Mouse (Mus musculus) liver, embryonic 12.5 days (tissue): ENCODE results near the gene Cacnb2. TPM values are rescaled to one million over a fixed set of nuclear protein-coding genes. Genes with fewer than 3 reads are reported as not detected.
"Not testable (repeated sequence)": the region's sequence is repeated elsewhere in the genome, so short reads cannot be mapped to it uniquely, and the experiment has no call there.

ENCODE experiments used
- ATAC-seq: fragments of 200-750 bp; cut with Nextera tagmentation; 2 replicates; pipeline ENCODE4 v1.8.0; 2017; ENCODE audit warnings: moderate number of reproducible peaks, mild to moderate bottlenecking, moderate library complexity
- H3K27ac ChIP-seq: fragments of 300-500 bp; sonication (generic); 2 replicates; pipeline ENCODE4 v1.5.1; 2016; ENCODE audit warnings: mild to moderate bottlenecking
- H3K27me3 ChIP-seq: fragments of 300-500 bp; sonication (generic); replicated peaks from 2 replicates; pipeline ENCODE4 v1.6.1; 2016; ENCODE audit warnings: mild to moderate bottlenecking, moderate library complexity
- H3K36me3 ChIP-seq: fragments of 300-500 bp; sonication (generic); 2 replicates; pipeline ENCODE4 v1.6.1; 2016; ENCODE audit warnings: mild to moderate bottlenecking, moderate library complexity
- H3K4me1 ChIP-seq: fragments of 300-500 bp; sonication (generic); 2 replicates; pipeline ENCODE4 v1.6.1; 2016
- H3K4me2 ChIP-seq: fragments of 300-500 bp; sonication (generic); 2 replicates; pipeline ENCODE4 v1.6.1; 2016; ENCODE audit warnings: mild to moderate bottlenecking, moderate library complexity
- H3K4me3 ChIP-seq: fragments of 300-500 bp; sonication (generic); 2 replicates; pipeline ENCODE4 v1.5.1; 2016; ENCODE audit warnings: mild to moderate bottlenecking, moderate library complexity
- H3K9ac ChIP-seq: fragments of 300-500 bp; sonication (generic); 2 replicates; pipeline ENCODE4 v1.6.1; 2016; ENCODE audit warnings: mild to moderate bottlenecking, moderate library complexity
- H3K9me3 ChIP-seq: fragments of 300-500 bp; sonication (generic); replicated peaks from 2 replicates; pipeline ENCODE4 v1.6.1; 2016; ENCODE audit warnings: mild to moderate bottlenecking, moderate library complexity
- WGBS: fragments of 180-500 bp; shearing (Covaris S2); methylation state at CpG from one replicate; pipeline ENCODE4 v1.1.7; 2016; ENCODE audit not compliant: insufficient replicate concordance; 5-methylcytosine and 5-hydroxymethylcytosine counted together
- polyA plus RNA-seq: library from polyadenylated mRNA; unstranded; fragments of >200 nt; fragmentation: Nextera tagmentation; extraction: Ambion mirVana; gene quantifications from 2 replicates; pipeline ENCODE4 v1.2.1, GENCODE M21; 2016

Gene Cacnb2
- polyA plus RNA-seq, 1 experiment from 2014 or later: 0.39 TPM

DNA sequence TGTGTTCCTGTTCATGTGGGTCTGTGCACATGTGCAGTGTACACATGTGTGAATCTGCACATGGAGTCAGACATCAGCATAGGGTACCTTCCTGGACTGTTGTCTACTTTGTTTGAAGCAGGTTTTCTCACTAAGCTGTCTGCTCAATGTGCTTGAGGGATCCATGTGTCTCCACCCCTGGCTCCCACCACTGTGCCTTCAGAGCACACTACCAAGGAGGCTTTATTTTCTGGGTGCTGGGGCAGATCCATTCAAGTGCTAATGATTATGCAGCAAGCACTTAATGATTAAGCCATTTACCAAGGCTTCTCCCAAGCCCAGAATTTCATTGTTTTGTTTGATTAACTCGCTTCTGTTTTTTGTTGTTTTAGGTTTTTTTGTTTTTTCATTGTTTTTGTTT, 62.3 kb downstream of the Cacnb2 start:
- Histone ChIP-seq H3K9me3 (no peaks in the 10 kb centered on the region), H3K36me3 (no peaks in the 10 kb centered on the region), H3K4me1 (no peaks in the 10 kb centered on the region), H3K4me2 (no peak overlapping the region), H3K4me3 (no peak overlapping the region), H3K27ac (no peak overlapping the region), H3K9ac (no peak overlapping the region), H3K27me3 (no peaks in the 10 kb centered on the region)
- 43% methylated on average over 1 of the region's 1 CpGs for WGBS
- ATAC-seq: no peak

DNA sequence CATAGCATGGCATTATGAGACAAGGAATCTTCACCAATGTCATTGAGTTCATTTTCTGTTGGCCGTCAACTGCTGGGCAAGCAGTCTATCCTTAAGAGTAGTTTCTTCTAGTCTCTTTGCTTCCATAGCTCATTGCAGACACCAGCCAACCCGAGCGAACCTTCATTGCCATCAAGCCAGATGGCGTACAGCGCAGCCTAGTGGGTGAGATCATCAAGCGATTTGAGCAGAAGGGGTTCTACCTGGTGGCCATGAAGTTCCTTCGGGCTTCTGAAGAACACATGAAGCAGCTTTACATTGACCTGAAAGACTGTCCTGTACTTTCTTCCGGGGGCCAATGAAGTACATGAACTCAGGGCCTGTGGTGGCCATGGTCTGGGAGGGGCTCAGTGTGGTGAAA, 69.2 kb downstream of the Cacnb2 start:
- WGBS: 75% methylated on average over 8 of the region's 8 CpGs
- Histone ChIP-seq H3K9ac (no peak overlapping the region), H3K9me3 (no peaks in the 10 kb centered on the region), H3K27me3 (no peaks in the 10 kb centered on the region), H3K36me3 (no peaks in the 10 kb centered on the region), H3K4me3 (no peak overlapping the region), H3K4me2 (no peak overlapping the region), H3K27ac (no peak overlapping the region), H3K4me1 (no peaks in the 10 kb centered on the region)
- no peak for ATAC-seq

DNA sequence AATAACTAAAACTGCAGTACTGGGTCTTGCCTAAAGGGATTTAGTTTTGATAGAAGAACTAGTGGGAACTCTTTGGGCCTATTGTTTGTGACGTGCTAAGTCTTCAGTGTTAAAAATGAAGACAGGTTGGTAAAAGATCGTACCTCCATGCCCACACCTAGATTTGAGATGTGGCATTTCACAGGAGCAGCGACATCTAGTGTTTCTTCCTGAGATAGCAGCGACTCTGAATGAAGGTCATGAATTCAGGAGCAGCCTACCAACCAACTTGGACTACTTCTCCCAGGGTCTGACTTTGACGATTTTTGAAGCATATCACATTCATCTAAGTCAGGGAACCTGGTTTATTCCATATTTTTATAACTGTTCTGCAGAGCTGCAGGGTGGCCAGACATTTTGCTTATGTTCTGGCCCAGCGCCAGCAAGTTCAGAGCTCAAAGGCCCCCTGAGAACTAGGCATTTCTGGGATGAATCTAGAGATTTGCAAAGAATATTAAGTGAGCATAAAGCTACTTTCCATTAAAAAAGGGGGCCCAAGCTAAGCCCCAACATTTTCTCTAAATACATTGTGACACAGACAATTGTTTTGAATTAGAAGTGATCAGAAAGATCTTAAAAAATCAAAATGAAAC, 74.1 kb downstream of the Cacnb2 start:
- ATAC-seq: no peak
- H3K27ac ChIP-seq: no peak overlapping the region
- H3K4me2 ChIP-seq: no peak overlapping the region
- H3K4me3 ChIP-seq: no peak overlapping the region
- no peaks in the 10 kb centered on the region for H3K27me3 ChIP-seq
- H3K4me1 ChIP-seq: no peaks in the 10 kb centered on the region
- 19% methylated on average over 6 of the region's 6 CpGs for WGBS
- no peak overlapping the region for H3K9ac ChIP-seq
- no peaks in the 10 kb centered on the region for H3K36me3 ChIP-seq
- H3K9me3 ChIP-seq: no peaks in the 10 kb centered on the region

DNA sequence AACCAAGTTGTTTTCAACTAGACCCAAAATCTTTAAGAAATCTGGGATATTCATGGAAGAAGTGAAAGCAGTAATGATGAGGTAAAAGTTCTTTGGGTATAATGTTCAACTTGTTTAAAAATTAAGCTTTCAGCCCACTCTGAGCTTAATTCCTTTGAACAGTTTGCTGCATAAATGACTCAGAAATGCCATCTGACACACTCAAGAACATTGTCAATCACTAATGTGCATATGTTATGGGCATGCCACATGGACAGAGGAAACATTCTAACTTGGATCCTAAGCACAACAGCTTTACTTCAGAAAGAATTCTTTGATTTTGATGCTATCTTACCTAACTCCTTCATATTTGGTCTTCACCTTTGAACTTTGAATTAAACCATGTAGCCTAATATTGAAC, 81.3 kb downstream of the Cacnb2 start:
- H3K4me2 ChIP-seq: no peak overlapping the region
- H3K4me1 ChIP-seq: no peaks in the 10 kb centered on the region
- ATAC-seq: no peak
- no peaks in the 10 kb centered on the region for H3K27me3 ChIP-seq
- no peaks in the 10 kb centered on the region for H3K36me3 ChIP-seq
- H3K27ac ChIP-seq: no peak overlapping the region
- H3K9ac ChIP-seq: no peak overlapping the region
- no peaks in the 10 kb centered on the region for H3K9me3 ChIP-seq
- H3K4me3 ChIP-seq: no peak overlapping the region

DNA sequence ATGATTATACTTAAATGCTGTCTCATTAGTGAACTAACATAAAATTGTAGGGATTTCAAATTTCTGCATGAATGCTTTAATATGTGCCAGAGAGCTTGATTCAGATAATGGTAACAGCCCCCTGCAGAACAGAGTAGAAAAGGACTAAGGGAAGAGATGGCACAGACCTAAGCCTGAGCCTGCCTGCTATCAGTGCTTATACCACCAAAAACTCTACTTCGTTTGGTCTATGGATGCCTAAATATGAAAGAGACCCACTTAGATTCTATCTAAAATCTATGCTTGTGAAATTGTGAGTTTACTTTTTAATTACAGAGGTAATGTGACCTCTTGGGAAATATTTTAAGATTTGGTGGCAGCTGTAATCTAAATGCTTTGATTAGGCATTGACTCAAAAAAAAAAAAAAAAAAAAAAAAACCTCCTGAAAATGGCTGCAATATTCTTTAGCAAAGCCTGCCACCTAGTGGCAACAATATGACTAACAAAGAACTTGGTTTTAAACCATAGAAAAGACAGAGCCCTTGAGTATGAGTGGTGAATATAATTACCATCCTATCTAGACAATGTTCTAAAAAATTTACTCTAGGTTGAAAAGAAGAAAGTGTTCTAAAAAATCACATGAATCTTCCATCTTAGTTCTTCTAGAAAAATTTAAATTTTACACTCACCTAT, 100.2 kb downstream of the Cacnb2 start:
- H3K4me2 ChIP-seq: no peak overlapping the region
- ATAC-seq: no peak
- 69% methylated on average over 1 of the region's 1 CpGs for WGBS
- no peaks in the 10 kb centered on the region for H3K9me3 ChIP-seq
- no peak overlapping the region for H3K27ac ChIP-seq
- H3K4me3 ChIP-seq: no peak overlapping the region
- no peaks in the 10 kb centered on the region for H3K4me1 ChIP-seq
- no peaks in the 10 kb centered on the region for H3K36me3 ChIP-seq
- no peaks in the 10 kb centered on the region for H3K27me3 ChIP-seq
- no peak overlapping the region for H3K9ac ChIP-seq

DNA sequence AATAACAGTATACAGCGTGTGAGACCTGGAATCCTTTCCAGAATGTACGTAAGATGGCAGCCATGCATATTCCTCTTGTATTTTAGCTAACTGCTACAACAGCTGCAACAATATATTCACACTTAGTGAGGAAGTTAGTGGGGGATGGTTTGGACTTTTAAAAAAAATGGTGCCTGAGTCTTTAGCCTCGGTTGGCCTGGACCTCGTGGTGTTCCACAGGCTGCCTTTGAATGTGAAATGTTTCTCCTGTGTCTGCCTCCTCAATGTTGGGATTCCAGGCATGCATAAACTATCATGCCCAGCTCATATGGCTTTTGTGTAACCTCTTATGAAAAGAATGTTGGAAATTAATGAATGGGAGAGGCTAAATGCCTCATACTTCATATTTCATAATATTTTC, 100.8 kb downstream of the Cacnb2 start:
- Histone ChIP-seq H3K27me3 (no peaks in the 10 kb centered on the region), H3K4me1 (no peaks in the 10 kb centered on the region), H3K36me3 (no peaks in the 10 kb centered on the region), H3K9ac (no peak overlapping the region), H3K4me2 (no peak overlapping the region), H3K9me3 (no peaks in the 10 kb centered on the region), H3K4me3 (no peak overlapping the region), H3K27ac (no peak overlapping the region)
- ATAC-seq: no peak
- WGBS: 78% methylated on average over 4 of the region's 4 CpGs

DNA sequence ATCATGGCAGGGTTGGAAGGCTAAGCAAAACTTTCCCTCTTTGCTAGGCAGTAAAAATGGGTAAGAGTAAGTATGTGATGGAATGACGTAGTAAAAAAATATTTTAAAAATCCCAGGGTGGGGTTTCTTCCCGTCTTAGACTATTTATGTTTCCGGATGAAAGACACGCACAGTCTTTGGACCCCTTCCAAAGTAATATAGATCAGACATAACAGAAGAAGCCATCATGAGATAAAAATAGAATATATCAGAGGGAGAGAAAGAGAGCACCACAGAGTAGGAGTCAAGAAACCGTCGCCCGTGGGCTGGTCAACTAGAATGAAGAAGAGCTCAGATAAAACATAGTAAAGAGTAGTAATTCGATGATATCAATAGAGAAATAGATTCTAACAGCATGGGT, 107.4 kb downstream of the Cacnb2 start:
- H3K27me3 ChIP-seq: no peaks in the 10 kb centered on the region
- H3K27ac ChIP-seq: no peak overlapping the region
- no peaks in the 10 kb centered on the region for H3K9me3 ChIP-seq
- no peaks in the 10 kb centered on the region for H3K4me1 ChIP-seq
- no peak overlapping the region for H3K4me3 ChIP-seq
- no peaks in the 10 kb centered on the region for H3K36me3 ChIP-seq
- 78% methylated on average over 8 of the region's 8 CpGs for WGBS
- no peak for ATAC-seq
- no peak overlapping the region for H3K9ac ChIP-seq
- H3K4me2 ChIP-seq: no peak overlapping the region

DNA sequence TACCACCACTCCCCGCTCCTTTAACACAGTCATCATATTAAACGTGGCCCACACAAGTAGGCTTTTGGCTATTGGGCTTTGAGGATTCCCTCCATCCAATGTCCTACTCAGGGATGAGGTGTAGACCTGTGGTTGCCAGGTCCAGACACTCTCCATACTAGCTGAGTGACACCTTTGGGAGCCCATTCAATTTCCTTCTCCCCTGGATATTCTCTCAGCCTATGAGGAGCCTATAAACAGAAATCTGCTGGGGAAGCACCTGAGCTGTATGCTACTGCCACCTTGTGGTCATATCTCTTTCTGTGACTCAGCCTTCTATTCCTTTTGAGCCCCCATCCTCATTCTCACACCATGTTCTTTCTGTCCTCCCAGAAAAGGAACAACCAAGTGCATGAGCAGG, 108.9 kb downstream of the Cacnb2 start:
- Histone ChIP-seq H3K27me3 (no peaks in the 10 kb centered on the region), H3K4me3 (no peak overlapping the region), H3K36me3 (no peaks in the 10 kb centered on the region), H3K4me2 (no peak overlapping the region), H3K4me1 (no peaks in the 10 kb centered on the region), H3K9ac (no peak overlapping the region), H3K9me3 (no peaks in the 10 kb centered on the region), H3K27ac (no peak overlapping the region)
- ATAC-seq: 0 out of 2 replicates have a peak, but pooled peaks have one; percentile 15
- WGBS: 71% methylated on average over 2 of the region's 2 CpGs

DNA sequence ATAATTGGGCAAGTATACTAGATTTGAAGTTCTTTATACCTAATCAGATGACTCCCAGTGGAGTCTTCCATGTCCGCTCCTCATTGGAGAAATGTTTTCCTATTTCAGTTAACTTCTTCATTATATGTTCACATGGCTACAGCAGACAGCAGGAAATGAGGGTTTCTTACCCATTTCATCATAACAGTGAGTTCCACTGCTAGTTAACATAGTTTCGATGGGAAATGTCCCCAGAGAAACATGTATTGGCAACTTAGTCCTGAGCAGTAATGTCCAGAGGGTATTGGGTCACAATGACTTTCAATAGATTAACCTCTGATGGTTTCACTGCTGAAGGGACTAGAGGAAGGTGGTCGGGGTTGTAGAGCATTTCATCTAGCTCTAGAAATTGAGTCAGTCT, 110.2 kb downstream of the Cacnb2 start:
- Histone ChIP-seq H3K4me3 (no peak overlapping the region), H3K4me1 (no peaks in the 10 kb centered on the region), H3K27ac (no peak overlapping the region), H3K9me3 (no peaks in the 10 kb centered on the region), H3K9ac (no peak overlapping the region), H3K36me3 (no peaks in the 10 kb centered on the region), H3K4me2 (no peak overlapping the region), H3K27me3 (no peaks in the 10 kb centered on the region)
- ATAC-seq: no peak
- 63% methylated on average over 3 of the region's 3 CpGs for WGBS

DNA sequence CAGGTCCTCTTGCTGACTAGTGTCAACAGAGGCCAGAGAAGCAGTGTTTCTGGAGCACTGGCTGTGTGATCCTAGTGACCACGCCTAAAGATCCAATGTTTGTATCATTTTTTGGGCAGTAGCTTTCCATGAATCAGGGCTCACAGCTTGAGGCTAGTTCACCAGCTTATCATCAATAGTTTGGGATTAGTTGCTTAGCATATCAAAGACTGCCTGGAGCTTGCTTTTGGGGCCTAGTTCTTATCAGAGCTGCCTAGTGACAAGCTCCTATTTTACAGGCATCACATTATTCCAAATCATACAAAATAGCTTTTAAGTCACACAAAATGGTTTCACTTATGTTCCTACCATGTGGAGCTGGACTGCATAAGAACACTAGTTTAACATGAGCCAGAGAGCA, 113.8 kb downstream of the Cacnb2 start:
- Histone ChIP-seq H3K4me2 (no peak overlapping the region), H3K9ac (no peak overlapping the region), H3K27me3 (no peaks in the 10 kb centered on the region), H3K4me3 (no peak overlapping the region), H3K36me3 (no peaks in the 10 kb centered on the region), H3K9me3 (no peaks in the 10 kb centered on the region), H3K27ac (no peak overlapping the region), H3K4me1 (no peaks in the 10 kb centered on the region)
- 58% methylated on average over 1 of the region's 1 CpGs for WGBS
- ATAC-seq: no peak

DNA sequence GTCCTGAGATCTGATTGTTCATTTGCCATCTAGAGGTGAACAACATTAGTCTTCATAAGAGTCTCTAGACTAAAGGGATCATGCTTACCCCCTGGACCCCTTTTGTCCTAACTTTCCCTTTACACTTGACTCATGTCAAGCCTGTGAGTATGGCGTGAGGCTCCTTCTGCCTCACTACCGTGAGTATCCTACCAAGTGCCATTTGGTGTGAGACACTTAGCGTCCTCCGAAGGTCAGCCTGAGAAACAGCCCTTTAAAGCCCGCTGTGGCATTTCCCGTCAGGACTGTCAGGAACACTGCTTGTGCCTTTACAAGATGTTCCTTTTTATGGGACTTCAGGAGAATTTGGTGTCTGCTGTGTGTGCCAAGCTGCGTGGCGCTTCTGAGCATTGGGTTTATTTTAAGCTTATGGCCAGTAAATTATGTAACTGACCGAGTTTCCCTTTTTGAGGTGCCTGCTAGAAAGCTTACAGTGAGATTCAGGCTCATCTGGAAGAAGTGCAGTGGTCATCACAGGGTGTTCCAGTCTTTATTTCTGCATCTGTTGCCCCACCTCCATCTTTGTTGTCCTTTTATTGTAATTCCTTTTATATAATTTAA, 116.3 kb downstream of the Cacnb2 start:
- H3K36me3 ChIP-seq: no peaks in the 10 kb centered on the region
- no peaks in the 10 kb centered on the region for H3K27me3 ChIP-seq

DNA sequence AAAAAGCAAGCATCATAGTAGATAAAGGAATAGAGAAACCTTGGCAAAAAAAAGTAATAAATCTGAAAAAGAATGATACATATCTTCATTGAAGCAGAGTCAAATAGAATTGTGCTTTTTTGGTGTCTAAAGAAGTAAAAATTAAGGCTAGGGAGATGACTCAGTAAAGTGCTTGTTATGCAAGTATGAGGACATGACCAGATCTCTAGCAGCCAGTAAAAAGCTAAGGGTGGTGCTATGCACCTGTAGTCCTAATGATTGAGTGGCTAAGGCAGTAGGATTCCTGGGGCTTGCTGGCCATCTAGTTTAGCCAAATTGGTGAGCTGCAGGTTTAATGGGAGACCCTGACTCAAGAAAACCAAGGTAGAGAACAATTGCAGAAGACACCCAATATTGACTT, 122.5 kb downstream of the Cacnb2 start:
- Histone ChIP-seq H3K4me1 (no peaks in the 10 kb centered on the region), H3K9ac (no peak overlapping the region), H3K4me3 (no peak overlapping the region), H3K27me3 (no peaks in the 10 kb centered on the region), H3K4me2 (no peak overlapping the region), H3K27ac (no peak overlapping the region), H3K36me3 (no peaks in the 10 kb centered on the region), H3K9me3 (no peaks in the 10 kb centered on the region)
- no peak for ATAC-seq

More for the DNA sequence above, 116.3 kb downstream of the Cacnb2 start:
- H3K4me2 ChIP-seq: no peak overlapping the region
- no peak overlapping the region for H3K9ac ChIP-seq
- no peaks in the 10 kb centered on the region for H3K9me3 ChIP-seq
- H3K27ac ChIP-seq: no peak overlapping the region
- H3K4me1 ChIP-seq: no peaks in the 10 kb centered on the region
- 59% methylated on average over 9 of the region's 9 CpGs for WGBS
- no peak overlapping the region for H3K4me3 ChIP-seq
- no peak for ATAC-seq

DNA sequence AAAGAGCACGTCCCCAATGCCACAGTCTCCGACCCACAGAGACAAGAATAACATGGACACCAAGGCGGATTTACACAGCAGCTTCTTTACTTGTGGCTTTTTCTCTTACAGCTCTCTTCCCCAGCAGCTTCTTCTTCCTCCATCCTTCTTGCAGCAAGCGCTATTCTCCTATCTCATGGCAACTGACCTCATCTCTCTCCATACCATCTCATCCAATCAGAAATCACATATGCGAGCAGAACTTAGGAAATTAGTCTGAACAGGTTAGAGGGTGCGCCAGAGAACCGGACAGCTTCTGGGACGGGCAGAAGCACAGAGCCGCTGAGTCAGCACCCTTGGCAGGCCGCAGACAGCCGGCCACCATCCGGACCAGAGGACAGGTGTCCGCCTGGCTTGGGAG, 123.7 kb downstream of the Cacnb2 start:
- not testable (repeated sequence) for ATAC-seq, H3K9me3 ChIP-seq, H3K9ac ChIP-seq, H3K4me2 ChIP-seq, H3K4me1 ChIP-seq, H3K36me3 ChIP-seq, H3K27me3 ChIP-seq, H3K27ac ChIP-seq, H3K4me3 ChIP-seq
- whole genome bisulfite sequencing: 75% methylated on average over 13 of the region's 13 CpGs
